Mouse (Mus musculus) CD4-positive, CD25-positive, alpha-beta regulatory T cell, adult 4 months (primary cell): ENCODE measurements at regions not wholly inside any gene's neighbourhood (a gene's known extent, or its start where the extent isn't known, plus 50 kb on each side); places are given as distances from the start of the nearest gene placed in this dataset.
A peak's percentile ranks its signal among the peaks of the same experiment; 100 is the strongest.

ENCODE experiments used
- ATAC-seq: one replicate; pipeline ENCODE4 v1.8.0; 2017

- no peak for ATAC-seq
These were observed 532.8 kb downstream of the Tfec start for GRCm38 (mm10) chr6:16365450-16365849.

- ATAC-seq, result no peak
These were observed 536.2 kb downstream of the Tfec start for GRCm38 (mm10) chr6:16362057-16362456.

- ATAC-seq, result peak; percentile 87
These were observed 538.1 kb downstream of the Tfec start for GRCm38 (mm10) chr6:16359881-16360711.

- peak; percentile 8 for ATAC-seq
These were observed 538.8 kb downstream of the Tfec start for GRCm38 (mm10) chr6:16359464-16359863.

GRCm38 (mm10) chr6:16333638-16334037 lies 564.6 kb downstream of the Tfec start:
- ATAC-seq, result no peak

GRCm38 (mm10) chr6:16314305-16315010 lies 583.8 kb downstream of the Tfec start:
- ATAC-seq, result no peak

GRCm38 (mm10) chr6:16312915-16313314 lies 585.3 kb downstream of the Tfec start:
- ATAC-seq, result no peak

- no peak for ATAC-seq
These were observed 563.0 kb downstream of the Mdfic start for GRCm38 (mm10) chr6:16283328-16284072.

GRCm38 (mm10) chr6:16281938-16282337 lies 561.5 kb downstream of the Mdfic start:
- ATAC-seq, result no peak
